In the genomic region with DNA sequence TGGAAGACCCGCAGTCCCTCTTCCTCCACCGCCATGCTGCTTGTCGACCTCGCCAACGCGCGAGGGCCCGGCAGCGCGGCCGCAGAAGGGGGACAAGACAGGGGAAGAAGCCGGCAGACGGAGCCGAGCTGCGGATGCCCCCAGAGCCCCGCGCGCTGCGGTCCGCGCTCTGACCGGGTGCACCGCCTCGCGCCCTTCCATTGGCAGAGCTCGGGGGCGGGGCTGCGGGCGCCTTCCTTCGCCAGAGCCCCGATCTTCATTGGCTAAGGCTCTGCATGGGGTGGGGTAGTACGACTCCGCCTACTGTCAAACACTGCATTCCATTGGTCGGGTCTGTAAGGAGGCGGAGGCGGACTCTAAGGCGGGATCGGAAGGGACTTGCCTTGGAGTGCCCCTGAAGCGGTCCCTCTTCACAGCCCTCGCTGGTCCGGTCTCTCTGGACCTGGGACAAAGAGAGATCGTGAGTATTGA, we compare ENCODE assay signal across 7 mouse cellular contexts. TPM values are rescaled to one million over a fixed set of nuclear protein-coding genes. Genes with fewer than 3 reads are reported as not detected.
DNase-seq lines count a peak whose midpoint lies in the region; ATAC-seq lines count a peak whose summit lies in the region.

Gene Rasa3 (minus strand): TSS at position 191 of the 471 bp plus-strand sequence.

- intact Hi-C loops in left cerebral cortex, postnatal 36 days (cut with DNase I): loop anchor here (5.0 kb wide), 2 partner anchors 35 to 125 kb away; no protein-coding TSS in a partner anchor

- peak; percentile 96 for DNase-seq in adrenal gland, adult 8-10 months
- DNase-seq in embryo, embryonic 9.5 days (ENCODE audit: extremely low spot score): peak; percentile 94
- peak; percentile 89 to 94 for DNase-seq in gastrocnemius, postnatal 4 days (ENCODE audit: low spot score in 2 of 2)
- peak; percentile 93 to 95 for DNase-seq in left cerebral cortex, postnatal 36 days (ENCODE audit: low spot score in 2 of 2)
- no peak for DNase-seq in midbrain, embryonic 11.5 days (ENCODE audit: low spot score, missing footprints)
- DNase-seq in skeletal muscle tissue, adult 2 months (ENCODE audit: low read depth, low spot score): peak; percentile 96

- H3K4me3 ChIP-seq in intestine, embryonic 16.5 days (ENCODE audit: low read length): peak within 1 kb of the TSS; percentile 78
- H3K4me3 ChIP-seq in midbrain, embryonic 11.5 days (ENCODE audit: low read depth, low read length): peak within 1 kb of the TSS; percentile 72

- H3K9ac ChIP-seq in intestine, embryonic 16.5 days (ENCODE audit: low read depth, low read length): peak within 1 kb of the TSS; percentile 76
- H3K9ac ChIP-seq in midbrain, embryonic 11.5 days (ENCODE audit: low read length): peak within 1 kb of the TSS; percentile 73

- peak within 1 kb of the TSS; percentile 78 for H3K27ac ChIP-seq in intestine, embryonic 16.5 days (ENCODE audit: low read length)
- peak within 1 kb of the TSS; percentile 63 for H3K27ac ChIP-seq in midbrain, embryonic 11.5 days (ENCODE audit: low read depth, low read length)

- H3K9me3 ChIP-seq in intestine, embryonic 16.5 days (ENCODE audit: control insufficient read depth, low read length): no peaks in the 10 kb centered on the region
- H3K9me3 ChIP-seq in midbrain, embryonic 11.5 days (ENCODE audit: control insufficient read depth, low read length): no peaks in the 10 kb centered on the region

- H3K4me2 ChIP-seq in intestine, embryonic 16.5 days (ENCODE audit: low read depth, low read length): peak within 1 kb of the TSS; percentile 95
- peak within 1 kb of the TSS; percentile 92 for H3K4me2 ChIP-seq in midbrain, embryonic 11.5 days

- H3K4me1 ChIP-seq in intestine, embryonic 16.5 days (ENCODE audit: control insufficient read depth, insufficient read depth, low read length): peaks cover 15% of the 10 kb centered on the region
- H3K4me1 ChIP-seq in midbrain, embryonic 11.5 days (ENCODE audit: control insufficient read depth, insufficient read depth, low read length): peaks cover 11% of the 10 kb centered on the region

- no peaks in the 10 kb centered on the region for H3K36me3 ChIP-seq in intestine, embryonic 16.5 days (ENCODE audit: control insufficient read depth, insufficient read depth, low read length)
- no peaks in the 10 kb centered on the region for H3K36me3 ChIP-seq in midbrain, embryonic 11.5 days (ENCODE audit: control insufficient read depth, insufficient read depth, low read length)

- H3K27me3 ChIP-seq in intestine, embryonic 16.5 days (replicated peaks; ENCODE audit: control insufficient read depth, insufficient read depth, low read length): 0 out of 2 replicates have a peak, but pooled peaks cover 3% of the 10 kb centered on the region
- H3K27me3 ChIP-seq in midbrain, embryonic 11.5 days (ENCODE audit: control insufficient read depth, insufficient read depth, low read length): 0 out of 2 replicates have a peak, but pooled peaks cover 2% of the 10 kb centered on the region

- under 1% methylated on average over 42 of the region's 42 CpGs for WGBS in intestine, embryonic 16.5 days
- WGBS in midbrain, embryonic 11.5 days: under 1% methylated on average over 36 of the region's 42 CpGs

- ATAC-seq in intestine, embryonic 16.5 days: peak; percentile 99
- peak; percentile 98 for ATAC-seq in midbrain, embryonic 11.5 days (ENCODE audit: low FRiP score)

RNA-seq across cellular contexts. Expression of gene Rasa3, which starts in this region (rescaled TPM):
- 10 to 100 TPM; 27.8 to 46.6 (median 33.1) TPM for total RNA-seq in adrenal gland, adult 8-10 months (2022)
- total RNA-seq in gastrocnemius, postnatal 4 days (2021): 10 to 100 TPM; 41.5 to 43.1 TPM
- 20.7 and 21.3 TPM in 2 replicates for polyA plus RNA-seq in intestine, embryonic 16.5 days (2015; fragmentation: Nextera tagmentation; extraction: Ambion mirVana)
- total RNA-seq in left cerebral cortex, postnatal 36 days (2021): 10 to 100 TPM; 57.0 to 62.5 TPM
- polyA plus RNA-seq in midbrain, embryonic 11.5 days (2014; fragmentation: Nextera tagmentation; extraction: Ambion mirVana): 19.8 and 20.7 TPM in 2 replicates
